Mouse (Mus musculus) layer of hippocampus, adult 18-20 months (tissue): ENCODE results near the gene 4930467E23Rik. TPM values are rescaled to one million over a fixed set of nuclear protein-coding genes. Genes with fewer than 3 reads are reported as not detected.
"Not testable (repeated sequence)": the region's sequence is repeated elsewhere in the genome, so short reads cannot be mapped to it uniquely, and the experiment has no call there.

Experiments used
- DNase-seq, 2 experiments: peaks; one replicate each; pipeline ENCODE4 v3.0.0; 2022; ENCODE audit warnings: low spot score in 2 of 2
- total RNA-seq, 2 experiments: library from RNA; stranded (reverse); gene quantifications; 2 replicates each; pipeline ENCODE4 v1.2.3; 2021

Gene 4930467E23Rik
- total RNA-seq, 2 experiments from 2014 or later: 0.61 to 0.62 TPM

GRCm38 (mm10) chr8:19780658-19781057, 51.3 kb downstream of the 4930467E23Rik start:
- not testable (repeated sequence) for DNase-seq

DNA sequence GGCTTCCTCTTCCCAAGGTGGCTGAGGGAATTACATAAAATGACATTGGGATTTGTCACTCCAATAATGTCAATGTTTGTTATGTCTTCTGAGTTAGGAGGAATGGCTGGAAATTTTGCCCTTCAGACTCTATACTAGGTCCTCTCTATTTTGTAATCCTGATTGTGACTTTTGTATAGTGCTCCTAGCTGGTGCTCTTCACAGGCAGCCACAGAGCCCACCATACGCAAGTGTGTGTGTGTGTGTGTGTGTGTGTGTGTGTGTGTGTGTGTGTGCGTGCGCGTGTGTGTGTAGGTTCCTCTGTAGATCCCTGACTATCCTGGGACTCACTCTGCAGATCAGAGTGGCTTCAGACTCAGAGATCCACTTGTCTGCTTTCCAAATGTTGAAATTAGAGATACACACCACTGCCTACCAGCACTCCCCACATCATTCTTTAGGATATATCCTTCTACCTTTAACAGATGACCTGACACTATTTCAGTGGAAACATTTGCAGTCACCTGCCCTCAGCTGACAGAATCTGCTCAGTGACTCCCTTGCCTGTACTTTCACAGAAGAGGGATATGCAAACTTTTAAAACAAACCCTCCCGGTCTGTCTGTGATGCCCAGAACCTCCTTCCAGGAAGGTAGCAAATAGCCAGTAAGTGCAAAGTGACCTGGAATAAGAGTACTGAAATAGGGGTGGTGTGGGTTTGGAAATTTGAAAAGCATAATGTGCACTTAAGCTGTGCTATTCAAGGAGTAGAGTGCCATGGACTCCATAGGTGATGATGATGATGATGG, 52.1 kb downstream of the 4930467E23Rik start:
- not testable (repeated sequence) for DNase-seq

DNA sequence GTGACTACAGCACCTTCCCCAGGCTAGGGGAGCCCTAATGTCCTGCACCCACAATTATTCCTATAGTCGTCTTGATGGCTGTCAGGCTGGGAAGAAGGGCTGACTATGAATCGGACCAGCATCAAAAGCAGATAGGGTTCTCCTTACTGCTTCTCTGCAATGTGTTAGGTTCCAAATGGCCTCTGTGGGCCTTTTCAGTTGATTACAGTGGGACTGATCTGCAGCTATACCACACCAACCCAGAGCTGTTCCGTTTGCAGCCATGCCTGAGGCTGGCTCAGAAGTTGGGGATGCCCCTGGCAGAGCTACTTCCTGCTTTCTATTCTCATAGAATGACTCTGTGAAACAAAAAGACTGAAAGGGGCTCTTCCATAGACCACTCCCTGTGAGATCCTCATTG, 53.4 kb downstream of the 4930467E23Rik start:
- DNase-seq: not testable (repeated sequence)

DNA sequence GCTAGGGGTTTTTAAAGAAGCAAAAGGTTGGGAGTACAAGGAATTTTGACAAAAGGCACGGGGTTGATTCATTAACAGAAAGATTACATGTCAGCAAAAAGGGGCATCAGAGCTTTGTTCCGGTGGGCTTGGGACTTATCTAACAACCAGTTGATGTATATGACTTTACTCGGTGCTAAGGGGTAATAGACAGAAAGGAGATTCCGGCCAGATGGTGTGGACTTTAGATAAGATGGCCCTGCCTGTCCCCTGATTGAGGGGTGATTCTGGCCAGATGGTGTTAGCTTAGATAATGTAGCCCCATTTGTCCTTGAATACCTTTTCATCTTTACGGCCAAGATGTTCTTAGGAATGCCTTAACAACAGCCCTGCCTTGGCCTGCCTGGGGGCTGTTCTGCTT, 54.5 kb downstream of the 4930467E23Rik start:
- not testable (repeated sequence) for DNase-seq

GRCm38 (mm10) chr8:19784554-19785364, 55.4 kb downstream of the 4930467E23Rik start:
- DNase-seq: peak; percentile 100

DNA sequence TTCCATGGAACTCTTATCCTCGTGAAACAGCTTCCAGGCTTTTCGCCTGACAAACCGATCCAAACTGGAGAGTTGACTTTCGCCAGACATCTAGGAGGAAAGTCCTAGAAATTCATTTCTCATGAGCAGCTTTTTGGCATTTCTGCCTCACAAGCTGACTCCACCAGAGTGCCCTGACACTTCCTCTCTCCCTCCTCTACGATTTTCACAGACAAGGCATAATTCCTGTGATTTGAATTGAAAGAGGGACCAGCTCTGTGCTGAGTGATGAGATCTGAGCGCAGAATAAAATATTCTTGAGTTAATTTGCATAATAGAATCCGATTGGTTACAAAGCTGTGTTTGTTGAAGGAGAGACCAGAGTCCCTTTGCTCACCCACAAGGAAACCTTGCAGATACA, 63.3 kb downstream of the 4930467E23Rik start:
- DNase-seq: peak in 1 of 2 experiments; percentile 57

Other genes starting within 250 kb of the 4930467E23Rik start
- gene Defb7, start 234.5 kb upstream of the 4930467E23Rik start, total RNA-seq: not detected
- under 1 TPM; 0.47 to 0.51 TPM for gene Gm31371, start 173.8 kb downstream of the 4930467E23Rik start, total RNA-seq